Mouse (Mus musculus) myocyte (in vitro differentiated cells): ENCODE results near the gene Runx2. TPM values are rescaled to one million over a fixed set of nuclear protein-coding genes. Genes with fewer than 3 reads are reported as not detected.

ENCODE experiments used
- H3K27me3 ChIP-seq: one replicate; pipeline ENCODE4 v1.6.1; 2011; ENCODE audit not compliant: control insufficient read depth, insufficient read depth, insufficient read length
- H3K36me3 ChIP-seq: one replicate; pipeline ENCODE4 v1.6.1; 2011; ENCODE audit not compliant: control insufficient read depth, insufficient read depth
- H3K4me2 ChIP-seq: one replicate; pipeline ENCODE4 v1.6.1; 2011; ENCODE audit warnings: low read depth, control low read depth
- H3K4me3 ChIP-seq: one replicate; pipeline ENCODE4 v1.5.1; 2011; ENCODE audit warnings: mild to moderate bottlenecking, control low read depth, moderate library complexity
- H3K79me2 ChIP-seq: one replicate; pipeline ENCODE4 v1.6.1; 2011; ENCODE audit not compliant: control insufficient read depth, insufficient read depth
- H3ac ChIP-seq: one replicate; pipeline ENCODE4 v1.6.1; 2011; ENCODE audit not compliant: control insufficient read depth, insufficient read length
- CEBPB ChIP-seq: IDR thresholded peaks from 2 replicates; pipeline ENCODE4 v1.6.1; 2011; ENCODE audit warnings: mild to moderate bottlenecking, moderate library complexity; ENCODE audit not compliant: poor library complexity, insufficient read depth, severe bottlenecking
- E2F4 ChIP-seq: IDR thresholded peaks from one replicate; pipeline ENCODE4 v1.6.1; 2011; ENCODE audit warnings: mild to moderate bottlenecking, control low read depth, moderate library complexity; ENCODE audit not compliant: insufficient read depth
- MAX ChIP-seq: IDR thresholded peaks from one replicate; pipeline ENCODE4 v1.6.1; 2011; ENCODE audit warnings: low read depth, mild to moderate bottlenecking, control low read depth
- MYOD1 ChIP-seq, 3 experiments: IDR thresholded peaks; one replicate each; pipeline ENCODE4 v1.6.1; 2011; ENCODE audit warnings: control low read depth in 2 of 3, low read depth in 2 of 3, mild to moderate bottlenecking in 2 of 3, moderate library complexity in 1 of 3; ENCODE audit not compliant: insufficient read length in 2 of 3, control insufficient read depth in 1 of 3
- MYOG ChIP-seq, 3 experiments: IDR thresholded peaks; one replicate each; pipeline ENCODE4 v1.6.1; 2011; ENCODE audit warnings: control low read depth in 2 of 3, low read depth in 2 of 3, mild to moderate bottlenecking in 2 of 3; ENCODE audit not compliant: insufficient read length in 2 of 3, control insufficient read depth in 1 of 3, insufficient read depth in 1 of 3
- POLR2A ChIP-seq: IDR thresholded peaks from one replicate; pipeline ENCODE4 v1.6.1; 2011; ENCODE audit warnings: low read depth, mild to moderate bottlenecking, control low read depth, moderate library complexity; ENCODE audit not compliant: insufficient read length
- POLR2AphosphoS2 ChIP-seq: IDR thresholded peaks from one replicate; pipeline ENCODE4 v1.6.1; 2011; ENCODE audit warnings: low read depth, control low read depth; ENCODE audit not compliant: insufficient read length
- REST ChIP-seq: IDR thresholded peaks from one replicate; pipeline ENCODE4 v1.6.1; 2011; ENCODE audit warnings: mild to moderate bottlenecking, control low read depth, moderate library complexity; ENCODE audit not compliant: insufficient read depth, insufficient read length
- SRF ChIP-seq: IDR thresholded peaks from one replicate; pipeline ENCODE4 v1.6.1; 2011; ENCODE audit warnings: low read depth; ENCODE audit not compliant: control insufficient read depth, insufficient read length
- TCF12 ChIP-seq: IDR thresholded peaks from one replicate; pipeline ENCODE4 v1.6.1; 2011; ENCODE audit warnings: mild to moderate bottlenecking, control low read depth; ENCODE audit not compliant: poor library complexity, insufficient read depth, severe bottlenecking
- TCF3 ChIP-seq: IDR thresholded peaks from one replicate; pipeline ENCODE4 v1.6.1; 2011; ENCODE audit warnings: low read depth, control low read depth; ENCODE audit not compliant: insufficient read length
- USF1 ChIP-seq: IDR thresholded peaks from one replicate; pipeline ENCODE4 v1.6.1; 2011; ENCODE audit warnings: low read depth, mild to moderate bottlenecking, control low read depth, moderate library complexity
- polyA plus RNA-seq: library from polyadenylated mRNA; unstranded; fragments of >200 nt; fragmentation: generic; extraction: Trizol; gene quantifications from one replicate; pipeline ENCODE4 v1.2.1, GENCODE M21; 2012; ENCODE audit warnings: missing spikeins

Runx2 gene
- polyA plus RNA-seq, 1 experiment = 6.7 TPM

- TF ChIP-seq POLR2A = no peak
- TF ChIP-seq SRF = no peak
- TF ChIP-seq MYOD1 (IDR thresholded peaks at IDR 0.05; ENCODE audit: control insufficient read depth in 1 of 3, insufficient read length in 2 of 3, low read depth in 2 of 3) = no peak
- TF ChIP-seq TCF12 = no peak
- no peak for TF ChIP-seq E2F4
- TF ChIP-seq POLR2AphosphoS2 = no peak
- no peak overlapping the region for H3ac ChIP-seq
- no peak overlapping the region for H3K4me3 ChIP-seq
- no peak overlapping the region for H3K4me2 ChIP-seq
- no peaks in the 10 kb centered on the region for H3K27me3 ChIP-seq
- H3K79me2 ChIP-seq = peaks cover 78% of the 10 kb centered on the region
- H3K36me3 ChIP-seq = peaks cover 23% of the 10 kb centered on the region
Measured at GRCm38 (mm10) chr17:44724805-44725480, 89.7 kb downstream of the Runx2 start.

GRCm38 (mm10) chr17:44724255-44724654, 90.3 kb downstream of the Runx2 start:
- Histone ChIP-seq H3K4me3 (no peak overlapping the region), H3K4me2 (no peak overlapping the region), H3ac (no peak overlapping the region), H3K79me2 (peaks cover 78% of the 10 kb centered on the region), H3K36me3 (peaks cover 23% of the 10 kb centered on the region), H3K27me3 (no peaks in the 10 kb centered on the region)
- TF ChIP-seq TCF3 = no peak
- no peak for TF ChIP-seq MYOD1 (IDR thresholded peaks at IDR 0.05; ENCODE audit: control insufficient read depth in 1 of 3, insufficient read length in 2 of 3, low read depth in 2 of 3)
- TF ChIP-seq SRF = no peak
- TF ChIP-seq MYOG (IDR thresholded peaks at IDR 0.05; ENCODE audit: control insufficient read depth in 1 of 3, insufficient read depth in 1 of 3, insufficient read length in 2 of 3, low read depth in 2 of 3) = no peak
- TF ChIP-seq POLR2AphosphoS2 = no peak
- no peak for TF ChIP-seq REST
- no peak for TF ChIP-seq CEBPB
- TF ChIP-seq E2F4 = no peak
- no peak for TF ChIP-seq USF1
- TF ChIP-seq TCF12 = no peak
- TF ChIP-seq MAX = no peak
- TF ChIP-seq POLR2A = no peak

GRCm38 (mm10) chr17:44722103-44722792, 92.3 kb downstream of the Runx2 start:
- no peak for TF ChIP-seq POLR2AphosphoS2
- no peak for TF ChIP-seq REST
- no peak for TF ChIP-seq USF1
- no peak for TF ChIP-seq E2F4
- no peak for TF ChIP-seq POLR2A
- TF ChIP-seq MYOD1 (IDR thresholded peaks at IDR 0.05; ENCODE audit: control insufficient read depth in 1 of 3, insufficient read length in 2 of 3, low read depth in 2 of 3) = no peak
- TF ChIP-seq MYOG (IDR thresholded peaks at IDR 0.05; ENCODE audit: control insufficient read depth in 1 of 3, insufficient read depth in 1 of 3, insufficient read length in 2 of 3, low read depth in 2 of 3) = no peak
- no peak for TF ChIP-seq TCF3
- TF ChIP-seq TCF12 = no peak
- TF ChIP-seq CEBPB = no peak
- TF ChIP-seq SRF = no peak
- no peak for TF ChIP-seq MAX
- Histone ChIP-seq H3K79me2 (peaks cover 63% of the 10 kb centered on the region), H3K4me3 (no peak overlapping the region), H3ac (no peak overlapping the region), H3K27me3 (no peaks in the 10 kb centered on the region), H3K36me3 (peaks cover 15% of the 10 kb centered on the region), H3K4me2 (no peak overlapping the region)

- Histone ChIP-seq H3K36me3 (peaks cover 26% of the 10 kb centered on the region), H3K79me2 (peaks cover 57% of the 10 kb centered on the region), H3ac (no peak overlapping the region), H3K4me3 (no peak overlapping the region), H3K4me2 (peak overlapping the region; percentile 79), H3K27me3 (no peaks in the 10 kb centered on the region)
- TF ChIP-seq MAX = no peak
- no peak for TF ChIP-seq REST
- TF ChIP-seq MYOD1 (IDR thresholded peaks at IDR 0.05; ENCODE audit: control insufficient read depth in 1 of 3, insufficient read length in 2 of 3, low read depth in 2 of 3) = no peak
- no peak for TF ChIP-seq MYOG (IDR thresholded peaks at IDR 0.05; ENCODE audit: control insufficient read depth in 1 of 3, insufficient read depth in 1 of 3, insufficient read length in 2 of 3, low read depth in 2 of 3)
- no peak for TF ChIP-seq SRF
Measured at GRCm38 (mm10) chr17:44718591-44718990, 96.0 kb downstream of the Runx2 start.

GRCm38 (mm10) chr17:44718036-44718435, 96.6 kb downstream of the Runx2 start:
- Histone ChIP-seq H3K79me2 (peaks cover 57% of the 10 kb centered on the region), H3ac (no peak overlapping the region), H3K36me3 (peaks cover 20% of the 10 kb centered on the region), H3K27me3 (no peaks in the 10 kb centered on the region), H3K4me2 (peak overlapping the region; percentile 79), H3K4me3 (no peak overlapping the region)
- TF ChIP-seq TCF3 (no peak), E2F4 (no peak), MYOG (IDR thresholded peaks at IDR 0.05; ENCODE audit: control insufficient read depth in 1 of 3, insufficient read depth in 1 of 3, insufficient read length in 2 of 3, low read depth in 2 of 3) (no peak), MYOD1 (IDR thresholded peaks at IDR 0.05; ENCODE audit: control insufficient read depth in 1 of 3, insufficient read length in 2 of 3, low read depth in 2 of 3) (no peak), CEBPB (0 out of 2 replicates have a peak, but pooled peaks have one; percentile 10)
